Mouse (Mus musculus): ENCODE results near the gene Dock1.

The Dock1 gene

DNA sequence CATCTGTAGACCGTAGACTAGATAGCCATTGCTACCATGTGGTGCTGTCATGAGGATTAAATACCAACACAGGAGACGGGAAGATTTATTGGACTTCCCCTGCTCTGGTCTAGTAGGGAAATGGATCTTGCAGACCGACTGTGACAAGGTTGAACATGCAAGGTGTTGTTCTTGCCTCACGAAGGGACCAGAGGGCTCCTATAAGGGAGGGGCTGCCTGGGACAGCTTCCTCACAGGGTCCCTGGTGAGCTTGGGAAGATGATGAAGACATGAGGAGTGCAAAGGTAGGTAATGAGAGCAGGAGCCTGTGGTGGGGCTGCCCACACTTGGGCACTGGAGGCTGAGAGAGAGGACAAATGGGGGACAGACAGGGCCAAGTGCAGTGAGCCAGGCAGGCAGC, 25.0 kb downstream of the Dock1 start:
- DNase-seq (ENCODE audit: low read depth, low spot score), result no peak

DNA sequence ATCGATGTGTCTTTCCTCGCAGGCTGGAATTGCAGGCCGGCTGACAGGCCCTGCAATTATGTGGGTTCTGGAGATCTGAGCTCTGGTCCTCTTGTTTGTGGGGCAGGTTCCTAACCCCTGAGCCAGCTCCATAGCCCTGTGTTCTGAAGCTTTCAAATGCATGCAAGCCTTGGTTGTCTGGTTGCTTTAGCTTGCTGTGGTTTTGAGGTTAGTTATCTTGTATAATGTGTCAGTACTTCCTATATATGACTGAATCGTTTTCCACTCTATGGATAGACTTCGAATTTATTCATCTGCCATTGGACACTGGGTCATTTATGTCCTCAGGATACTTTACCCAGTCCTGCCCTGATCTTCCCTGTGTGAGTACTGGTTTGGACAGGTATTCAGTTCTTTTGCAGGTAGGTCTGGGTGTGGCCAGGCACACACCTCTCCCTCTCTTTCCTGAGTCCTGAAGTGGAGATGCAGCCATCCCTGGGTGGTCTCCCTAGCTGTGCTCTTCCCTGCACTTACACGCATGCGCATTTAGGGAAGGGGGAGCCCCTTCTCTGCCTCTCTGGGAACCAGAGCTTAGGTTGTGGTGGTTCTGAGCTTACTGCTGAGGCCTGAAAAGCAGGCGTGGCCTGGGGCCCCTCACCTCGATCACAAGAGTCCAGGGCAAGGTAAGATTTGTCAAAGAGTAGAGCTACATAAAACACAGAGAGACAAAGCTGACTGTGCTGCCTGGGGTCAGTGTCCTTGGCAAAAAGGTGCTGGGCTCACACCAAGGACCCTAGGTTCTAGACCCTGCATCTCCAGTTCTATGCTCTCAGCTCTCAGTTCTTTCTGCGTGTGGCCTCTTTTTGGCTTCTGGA, 25.9 kb downstream of the Dock1 start:
- no peak for DNase-seq (ENCODE audit: low read depth, low spot score)

DNA sequence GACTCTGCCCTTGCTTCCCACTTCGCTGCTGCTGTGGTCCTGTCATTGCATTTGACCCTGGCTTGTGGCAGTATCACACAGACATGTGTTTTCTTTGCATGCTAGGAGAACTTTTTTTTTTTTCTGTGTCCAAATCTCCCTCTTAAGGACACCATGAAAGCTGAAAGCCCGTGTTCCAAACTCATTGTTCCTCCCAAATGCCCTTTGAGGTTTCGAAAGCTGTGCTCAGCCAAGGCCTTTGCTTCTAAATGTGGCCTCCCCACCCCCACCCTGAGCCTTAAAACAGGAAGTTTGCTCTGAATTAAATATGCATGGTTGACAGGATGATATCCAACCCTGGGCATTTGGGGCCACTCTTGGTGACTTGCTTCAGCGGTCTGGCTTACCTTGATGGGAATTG, 27.0 kb downstream of the Dock1 start:
- DNase-seq (ENCODE audit: low read depth, low spot score), result peak; percentile 38

DNA sequence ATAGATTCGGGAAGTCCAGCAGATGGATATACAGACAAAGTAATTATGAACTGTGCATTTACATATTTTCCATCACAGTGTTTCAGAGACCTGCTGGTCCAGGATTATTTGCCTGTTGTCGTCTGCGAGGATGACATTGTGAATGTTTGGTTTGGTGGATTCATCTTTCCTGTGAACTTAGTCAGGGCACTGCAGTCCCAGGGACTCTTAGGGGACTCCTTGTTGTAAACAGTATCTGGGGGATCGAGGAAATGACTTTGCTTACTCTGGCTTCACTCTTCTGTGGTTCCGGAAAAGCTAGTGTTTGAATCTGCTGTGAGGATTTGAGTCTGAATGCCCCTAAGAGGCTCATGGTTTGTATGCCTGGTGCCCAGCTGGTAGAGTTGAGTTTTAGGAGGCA, 27.8 kb downstream of the Dock1 start:
- no peak for DNase-seq (ENCODE audit: low read depth, low spot score)

DNA sequence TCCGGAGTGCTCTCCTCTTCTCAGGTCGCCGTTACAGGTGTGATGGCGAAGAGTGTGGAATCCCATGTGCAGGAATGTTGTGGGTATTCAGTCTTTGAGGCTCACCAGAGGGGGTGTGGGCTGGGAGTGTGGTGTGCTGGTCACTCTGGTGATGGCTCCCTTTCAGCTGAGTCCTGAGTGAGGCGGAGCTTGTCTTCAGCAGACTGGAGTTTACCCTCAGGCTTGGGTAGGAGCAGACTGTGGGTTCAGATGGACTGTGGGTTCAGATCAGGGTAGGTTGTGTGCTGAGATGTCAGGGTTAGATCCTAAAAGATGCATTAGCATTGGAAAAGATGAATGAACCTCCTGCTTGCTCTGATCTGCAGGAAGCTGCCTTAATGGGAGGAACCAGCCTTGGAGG, 29.5 kb downstream of the Dock1 start:
- no peak for DNase-seq (ENCODE audit: low read depth, low spot score)

DNA sequence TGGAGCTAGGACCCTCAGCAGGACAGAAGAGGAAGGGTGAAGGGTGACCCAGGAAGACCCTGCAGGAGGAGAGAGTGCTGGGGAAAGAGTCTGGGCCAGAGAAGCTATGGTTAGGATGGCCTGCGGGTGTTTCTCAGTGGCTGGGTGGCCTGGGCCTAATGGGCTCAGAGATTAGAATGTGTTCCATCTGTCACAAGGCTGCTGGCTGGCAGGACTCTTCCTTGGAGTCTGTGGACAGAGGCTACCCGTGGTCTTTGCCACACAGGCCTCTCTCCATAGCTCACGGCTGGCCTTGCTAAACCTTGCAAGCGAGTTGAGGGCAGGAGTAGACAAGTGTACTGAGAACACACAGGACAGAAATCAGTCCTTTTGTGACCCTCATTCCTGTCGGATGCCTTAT, 32.0 kb downstream of the Dock1 start:
- DNase-seq (ENCODE audit: low read depth, low spot score), result no peak

DNA sequence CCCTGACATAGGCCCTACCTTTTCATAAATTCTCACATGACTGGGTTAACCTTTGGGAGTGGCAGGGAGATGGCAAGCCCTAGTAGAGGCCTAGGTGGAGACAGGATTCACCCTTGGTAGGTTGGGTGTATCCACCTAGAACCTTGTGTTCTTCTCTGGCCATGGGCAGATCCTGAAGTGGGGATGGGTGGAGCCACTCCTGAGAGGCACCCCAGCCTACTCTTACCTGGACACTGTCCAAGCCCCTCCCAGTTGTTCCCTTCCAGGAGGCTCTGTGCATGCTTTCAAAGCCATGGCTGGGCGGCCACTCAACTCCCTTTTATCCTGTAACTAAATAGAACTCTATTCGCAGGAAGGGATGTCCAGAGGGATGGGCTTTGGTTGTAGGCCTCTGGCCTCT, 33.2 kb downstream of the Dock1 start:
- DNase-seq (ENCODE audit: low read depth, low spot score), result no peak

DNA sequence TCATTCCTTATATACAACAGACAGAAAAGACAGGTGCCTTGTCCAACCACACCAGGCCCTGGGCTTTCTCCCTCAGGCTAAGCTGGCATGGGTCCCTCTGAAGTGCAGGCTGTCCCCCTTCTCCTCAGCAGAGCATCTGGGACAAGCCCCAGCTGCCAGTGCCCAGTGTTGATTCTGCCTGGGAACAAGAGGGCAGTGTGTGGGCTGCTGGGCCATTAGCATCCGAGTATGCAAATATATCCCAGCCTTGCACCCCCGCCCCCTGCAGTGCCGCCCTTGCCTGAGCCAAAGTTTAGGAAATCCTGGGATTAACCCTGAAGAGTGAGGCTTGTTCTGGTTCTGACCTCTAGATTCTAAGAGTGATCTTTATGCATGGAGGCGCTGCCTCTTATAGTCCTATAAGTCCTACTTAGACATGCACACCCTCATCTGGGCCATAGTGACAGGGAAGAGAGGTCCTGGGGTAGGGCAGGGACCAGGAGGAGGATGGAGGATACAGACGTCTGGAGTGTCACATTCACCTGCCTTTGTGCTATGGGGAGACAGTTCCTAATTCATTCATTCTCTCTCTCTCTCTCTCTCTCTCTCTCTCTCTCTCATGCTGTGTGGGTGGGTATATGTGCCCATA, 38.9 kb downstream of the Dock1 start:
- no peak for DNase-seq (ENCODE audit: low read depth, low spot score)

DNA sequence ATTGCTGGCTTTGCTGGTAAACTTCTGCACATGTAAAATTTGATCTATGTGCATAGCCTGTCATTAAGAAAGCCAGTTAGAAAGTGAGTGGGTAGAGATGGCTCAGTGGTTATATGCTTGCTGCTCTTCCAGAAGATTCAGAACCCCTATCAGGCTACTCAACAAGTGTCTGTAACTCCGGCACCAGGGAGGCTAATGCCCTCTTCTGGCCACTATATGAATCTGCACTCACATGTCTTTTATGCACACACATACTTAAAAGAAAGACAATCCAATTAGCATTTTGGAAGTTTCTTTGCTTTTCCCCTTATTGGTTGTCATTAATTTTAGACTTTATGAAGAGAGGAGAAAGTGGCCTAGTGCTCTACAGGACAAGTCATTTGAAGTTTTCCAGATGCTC, 41.1 kb downstream of the Dock1 start:
- DNase-seq (ENCODE audit: low read depth, low spot score), result no peak

DNA sequence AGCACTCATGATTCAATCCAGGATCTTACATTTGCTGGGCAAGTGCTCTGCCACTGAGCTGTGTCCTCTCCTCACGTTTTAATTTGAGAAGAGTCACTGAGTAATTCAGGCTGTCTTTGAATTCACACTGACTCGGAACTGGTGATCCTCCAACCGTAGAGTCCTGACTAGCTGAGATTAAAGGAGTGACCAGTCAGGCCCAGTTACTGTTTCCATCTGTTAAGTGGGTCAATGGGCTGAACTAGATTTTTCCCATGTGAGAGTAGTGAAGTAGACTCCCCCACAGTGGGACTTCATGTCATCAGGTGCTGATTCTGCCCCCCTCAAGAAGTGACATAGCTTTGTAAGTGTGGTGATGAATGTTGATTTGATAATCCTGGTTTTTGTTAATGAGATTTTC, 49.0 kb downstream of the Dock1 start:
- DNase-seq (ENCODE audit: low read depth, low spot score), result no peak

DNA sequence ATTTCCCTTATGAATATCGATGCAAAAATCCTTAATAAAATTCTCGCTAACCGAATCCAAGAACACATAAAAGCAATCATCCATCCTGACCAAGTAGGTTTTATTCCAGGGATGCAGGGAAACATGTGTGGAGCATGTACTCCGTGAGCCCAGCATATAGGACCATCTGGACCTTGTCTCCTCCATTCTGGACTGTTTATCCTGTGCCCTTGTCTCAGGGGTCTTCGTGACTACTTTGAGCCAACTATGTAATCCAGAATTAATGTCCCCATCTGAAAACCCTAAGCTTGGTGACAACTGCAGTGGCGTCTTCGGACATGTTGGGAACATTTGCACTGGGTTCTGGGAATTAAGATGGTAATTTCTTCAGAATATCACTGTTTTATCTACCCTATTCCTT, 51.9 kb downstream of the Dock1 start:
- DNase-seq (ENCODE audit: low read depth, low spot score), result no peak

DNA sequence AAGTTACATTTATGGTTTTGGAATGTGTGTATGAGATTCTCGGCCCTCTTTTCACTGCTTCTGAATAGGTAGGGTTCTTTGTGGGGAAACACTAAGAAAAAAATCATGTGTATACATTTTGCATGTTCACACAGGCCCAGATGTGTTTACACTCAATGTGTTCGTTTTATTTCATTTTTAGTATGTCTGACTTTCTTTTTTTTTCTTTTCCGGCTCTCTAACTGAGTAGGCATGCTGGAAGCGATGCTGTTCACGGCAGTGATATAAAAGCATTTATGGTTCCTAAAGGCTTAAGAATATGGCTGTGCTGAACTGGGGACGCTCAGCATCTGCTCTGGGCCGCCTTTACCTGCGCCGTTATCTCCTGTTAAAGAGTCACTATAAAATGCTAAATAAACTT, 52.5 kb downstream of the Dock1 start:
- no peak for DNase-seq (ENCODE audit: low read depth, low spot score)

DNA sequence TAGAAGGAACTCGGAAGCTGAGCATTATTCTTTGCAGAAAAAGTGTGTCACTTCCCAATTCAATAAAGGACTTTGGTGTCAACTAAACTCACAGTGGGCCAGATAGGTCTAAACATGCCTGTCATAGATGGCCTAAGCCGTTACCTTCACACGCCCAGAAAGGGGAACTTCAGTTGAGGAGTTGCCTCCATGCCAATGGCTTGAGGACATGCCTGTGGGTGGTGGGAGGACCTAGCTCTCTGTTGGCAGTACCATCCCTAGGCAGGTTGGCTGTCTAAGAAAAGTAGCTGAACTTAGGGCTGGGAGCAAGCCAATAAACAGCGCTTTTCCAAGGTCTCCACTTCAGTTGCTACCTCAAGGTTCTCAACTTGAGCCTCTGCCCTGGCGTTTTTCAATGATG, 53.1 kb downstream of the Dock1 start:
- DNase-seq (ENCODE audit: low read depth, low spot score), result no peak

DNA sequence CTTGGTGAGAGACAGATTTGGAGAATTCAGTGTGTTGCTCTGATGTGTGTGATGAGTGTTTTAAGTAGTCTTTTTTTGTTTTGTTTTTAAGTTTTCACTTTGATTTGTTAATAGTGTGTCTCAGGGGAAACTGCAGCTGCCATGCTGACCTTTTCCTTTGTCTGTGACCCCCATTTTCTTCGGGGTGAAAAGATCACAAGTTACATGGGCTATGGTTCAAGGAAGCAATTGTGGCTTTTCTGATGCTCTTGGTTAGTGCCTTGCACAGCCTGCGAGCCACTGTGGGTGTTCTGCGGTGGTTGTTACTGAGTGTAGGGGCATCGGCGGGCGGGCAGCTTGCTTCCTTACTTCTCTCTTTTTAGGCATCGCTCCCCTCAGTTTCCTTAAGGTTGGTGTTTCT, 54.4 kb downstream of the Dock1 start:
- DNase-seq (ENCODE audit: low read depth, low spot score), result no peak

DNA sequence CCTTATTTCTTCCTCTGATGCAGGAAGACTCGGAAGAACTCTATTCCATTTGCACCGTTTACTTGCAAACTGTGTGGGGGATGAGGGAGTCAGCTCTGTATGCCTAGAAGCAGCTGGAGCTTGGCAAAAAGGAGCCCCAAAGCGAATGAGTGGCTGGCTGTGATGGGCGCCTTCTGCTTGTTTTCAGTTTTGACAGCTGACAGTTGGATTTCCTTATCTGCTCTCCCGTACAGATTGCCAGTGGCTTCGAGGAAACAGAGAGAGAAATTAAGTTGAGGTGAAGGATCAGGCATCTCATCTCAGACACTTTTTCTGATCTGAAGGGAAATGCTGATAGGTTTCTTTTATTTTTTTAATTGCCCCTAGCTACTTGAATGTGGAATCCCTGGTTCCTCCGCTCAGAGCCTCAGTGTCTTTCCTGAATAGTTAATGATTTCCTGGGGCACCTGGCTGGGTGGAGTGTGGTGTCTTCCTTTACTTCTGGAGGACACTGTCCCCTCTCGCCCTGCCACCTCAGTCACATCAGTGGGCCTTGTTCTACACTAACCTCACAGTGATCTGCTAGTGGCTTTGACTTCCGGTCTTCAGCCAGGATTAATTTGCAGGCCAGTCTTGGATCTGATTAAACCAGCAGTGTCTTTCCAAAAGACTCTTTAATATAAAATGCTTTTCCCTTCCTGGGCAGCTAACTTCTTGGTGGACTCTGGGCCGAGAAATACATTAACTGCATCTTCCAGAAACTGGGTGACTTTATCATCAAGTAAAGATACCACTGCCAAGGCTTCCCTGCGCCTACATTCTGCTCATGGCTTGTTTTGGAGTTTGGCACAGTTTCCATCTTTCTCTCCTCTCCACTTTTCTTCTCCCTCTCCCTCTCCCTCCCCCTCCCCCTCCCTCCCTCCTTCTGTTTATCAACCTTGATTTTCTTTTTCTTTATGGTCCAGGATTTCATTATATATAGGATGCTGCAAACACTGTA, 55.4 kb downstream of the Dock1 start:
- no peak for DNase-seq (ENCODE audit: low read depth, low spot score)

DNA sequence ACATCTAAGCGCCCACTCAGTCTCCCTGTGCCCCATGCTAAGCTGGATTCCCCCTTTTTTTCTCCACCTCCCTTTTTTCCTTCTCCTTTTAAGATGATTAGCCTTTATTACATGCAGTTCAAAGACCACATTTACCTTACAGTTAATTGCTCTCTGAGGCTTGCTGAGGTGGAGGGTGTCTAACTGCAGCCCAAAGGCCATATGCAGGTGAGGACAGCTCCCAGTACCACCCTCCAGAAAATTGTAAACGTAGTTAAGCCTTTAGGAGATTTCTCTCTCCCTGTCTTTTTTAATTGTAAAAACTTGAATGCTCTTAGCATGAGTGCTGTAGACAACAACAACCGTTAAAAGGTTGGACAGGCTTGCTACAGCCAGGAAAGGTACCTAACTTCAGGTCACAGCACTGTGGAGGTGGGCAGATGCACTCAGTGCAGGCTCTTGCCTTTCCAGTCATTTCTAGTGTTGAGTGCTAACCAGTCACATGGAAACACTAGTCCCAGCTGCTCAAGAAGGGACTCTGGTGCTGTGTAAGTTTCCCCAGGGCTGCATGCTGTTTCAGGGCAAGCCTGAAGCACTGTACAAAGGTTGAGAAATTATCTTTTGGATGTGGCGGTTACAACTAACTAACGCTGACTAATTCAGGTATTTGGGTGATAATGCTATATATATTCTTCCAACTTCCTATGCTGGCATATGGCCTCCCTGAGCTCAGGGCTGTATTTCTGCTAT, 56.2 kb downstream of the Dock1 start:
- no peak for DNase-seq (ENCODE audit: low read depth, low spot score)

DNA sequence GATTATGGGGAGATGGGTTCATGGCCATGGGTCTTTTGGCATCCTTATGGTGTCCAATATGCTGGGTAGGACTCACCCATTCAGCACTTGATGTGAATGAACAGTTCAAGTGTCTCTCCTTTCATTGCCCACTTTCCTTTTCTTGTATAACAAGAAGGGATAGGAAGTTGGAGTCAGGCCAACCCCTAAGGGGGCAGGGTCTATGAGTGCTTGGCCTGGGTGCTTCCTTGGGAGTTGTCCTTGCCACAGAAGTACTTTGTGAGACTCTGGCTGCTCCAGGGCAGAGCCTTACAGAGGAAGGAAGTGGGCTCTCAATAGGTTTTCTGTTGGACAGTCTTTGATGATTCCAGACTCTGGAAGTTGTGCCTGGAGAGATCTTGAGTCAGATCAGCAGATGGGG, 58.9 kb downstream of the Dock1 start:
- no peak for DNase-seq (ENCODE audit: low read depth, low spot score)

DNA sequence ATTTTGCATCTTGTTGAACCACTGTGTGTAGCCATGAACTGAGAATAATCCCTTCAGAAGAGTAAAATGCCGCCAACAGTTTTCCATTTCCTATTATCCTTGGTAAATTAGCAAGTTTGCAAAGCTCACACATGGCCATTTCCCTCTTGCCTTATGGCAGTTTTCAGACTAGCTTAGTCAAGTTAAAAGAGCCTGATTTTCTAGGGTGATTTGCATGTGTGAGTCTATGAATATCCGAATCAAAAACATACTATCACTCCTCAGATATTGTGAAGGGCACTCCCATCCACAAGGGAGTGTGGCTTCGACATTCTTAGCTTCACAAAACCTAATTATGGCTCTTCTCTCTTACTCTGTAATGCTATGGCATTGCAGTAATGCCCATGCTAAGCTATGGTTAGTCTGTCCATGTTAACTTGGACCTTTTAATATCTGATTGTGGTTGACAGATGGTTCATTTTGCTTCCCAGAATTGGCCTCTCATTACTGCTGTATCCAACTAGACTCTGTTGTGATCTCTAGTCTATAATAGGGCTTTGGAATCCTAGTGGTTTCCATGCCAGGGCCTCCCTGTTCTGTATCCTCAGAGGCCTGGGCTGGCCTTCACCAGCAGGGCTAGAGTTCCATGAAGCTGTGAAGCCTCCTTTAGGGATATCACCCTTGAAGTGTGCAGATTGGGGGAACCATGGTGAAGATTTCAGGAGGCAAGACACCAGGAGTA, 60.1 kb downstream of the Dock1 start:
- DNase-seq (ENCODE audit: low read depth, low spot score), result no peak

DNA sequence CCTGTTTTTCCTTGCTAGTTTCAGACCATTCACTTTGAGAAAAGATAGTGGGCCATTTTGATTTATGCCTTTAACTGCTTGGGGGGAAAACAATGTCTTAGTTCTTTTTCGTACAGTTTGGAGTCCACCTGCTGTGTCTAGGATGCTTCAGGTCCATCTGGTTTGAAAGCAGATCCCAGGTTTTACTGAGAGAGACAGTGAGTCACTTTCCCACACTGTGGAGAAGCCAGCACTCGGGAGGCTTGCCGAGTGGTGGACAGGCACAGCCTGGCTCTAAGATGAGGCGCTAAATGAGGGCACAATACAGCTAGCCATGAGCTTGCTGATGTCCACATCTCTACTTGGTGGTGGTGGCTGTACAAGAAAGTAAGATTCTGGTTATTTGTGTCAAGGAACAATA, 76.6 kb downstream of the Dock1 start:
- no peak for DNase-seq (ENCODE audit: low read depth, low spot score)

DNA sequence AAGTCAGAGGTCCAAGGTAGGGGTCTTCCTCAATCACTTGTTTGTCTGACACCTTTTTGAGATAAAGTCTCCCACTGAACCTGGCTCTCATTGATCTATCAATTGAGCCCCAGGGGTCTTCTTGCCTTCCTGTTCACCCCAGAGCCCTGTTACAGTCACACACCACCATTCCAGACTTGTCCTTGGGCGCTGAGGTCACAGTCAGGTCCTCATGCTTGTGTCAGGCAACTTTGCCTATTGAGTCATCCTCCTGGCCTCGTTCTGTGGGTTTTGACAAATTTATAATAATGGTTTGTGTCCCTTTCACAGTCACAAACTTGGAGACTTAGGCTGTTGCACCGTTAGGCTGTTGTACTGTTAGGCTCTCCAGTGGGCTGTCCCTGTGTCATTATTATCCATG, 77.9 kb downstream of the Dock1 start:
- DNase-seq (ENCODE audit: low read depth, low spot score), result no peak

DNA sequence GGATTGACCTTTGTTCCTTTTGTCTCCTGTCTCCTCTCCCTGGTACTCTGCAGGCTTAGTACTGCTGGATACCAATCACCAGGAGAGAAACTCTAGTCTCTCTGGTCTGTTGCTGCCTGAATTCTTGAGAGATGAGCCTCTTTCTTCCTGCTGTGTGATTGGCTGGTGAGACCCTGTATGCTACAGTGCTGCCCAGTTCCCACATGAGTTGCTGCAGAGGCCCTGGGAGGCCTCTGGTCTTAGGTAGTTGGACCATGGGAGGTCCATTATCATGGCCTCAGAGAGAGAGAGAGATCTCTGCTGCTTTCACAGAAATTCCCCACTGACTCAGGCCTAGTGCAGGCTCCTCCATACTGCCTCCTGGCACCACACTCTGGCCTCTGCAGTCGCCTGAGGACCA, 79.2 kb downstream of the Dock1 start:
- no peak for DNase-seq (ENCODE audit: low read depth, low spot score)
